ENCODE assay signal across 17 mouse cellular contexts in the genomic region with DNA sequence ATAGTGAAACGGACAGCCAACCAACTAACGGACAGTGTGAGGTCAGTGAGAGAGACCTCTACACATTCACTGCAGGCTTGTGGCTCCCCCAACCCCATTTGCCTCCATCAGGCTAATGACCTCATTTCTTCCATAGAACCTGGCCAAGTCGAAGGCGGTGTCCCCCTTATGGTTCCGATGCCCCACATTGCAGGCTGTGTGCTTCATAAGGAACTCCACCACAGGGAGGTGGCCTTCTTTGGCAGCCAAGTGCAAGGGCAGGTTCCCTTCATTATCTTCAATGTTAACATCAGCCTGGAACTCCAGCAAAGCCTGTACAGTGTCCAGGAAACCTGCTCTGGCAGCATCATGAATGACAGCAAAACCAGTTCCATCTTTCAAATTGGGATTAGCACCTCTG. TPM values are rescaled to one million over a fixed set of nuclear protein-coding genes. Genes with fewer than 3 reads are reported as not detected.
DNase-seq lines count a peak whose midpoint lies in the region; ATAC-seq lines count a peak whose summit lies in the region.
"Had no signal": no experiment of that assay in that cellular context is flagged by ENCODE, and none has a peak within 500 bp of the region (broad histone marks: within the 10 kb centered on the region; RNA-seq: fewer than 3 reads in every experiment).

No protein-coding gene starts in this region.

- H3K36me3 ChIP-seq in heart, embryonic 12.5 days: no peaks in the 10 kb centered on the region
- H3K36me3 ChIP-seq in midbrain, embryonic 10.5 days: no peaks in the 10 kb centered on the region
- no peaks in the 10 kb centered on the region for H3K36me3 ChIP-seq in midbrain, embryonic 13.5 days
- H3K36me3 ChIP-seq: intestine, embryonic 15.5 days; midbrain, embryonic 12.5 days had no signal

- H3K4me1 ChIP-seq in heart, embryonic 12.5 days (replicated peaks): peaks cover 19% of the 10 kb centered on the region
- H3K4me1 ChIP-seq in midbrain, embryonic 10.5 days: peaks cover 28% of the 10 kb centered on the region
- H3K4me1 ChIP-seq in midbrain, embryonic 13.5 days (replicated peaks): peaks cover 30% of the 10 kb centered on the region

- ATAC-seq in heart, embryonic 12.5 days (ENCODE audit: insufficient number of reproducible peaks, low FRiP score): no peak
- ATAC-seq in midbrain, embryonic 13.5 days: no peak
- ATAC-seq: CD4-positive, CD25-positive, alpha-beta regulatory T cell, adult 4 months; forebrain, embryonic 16.5 days; intestine, embryonic 15.5 days; lung, postnatal 0 days; Patski had no signal

- peak; percentile 94 for DNase-seq in heart, adult 11 months
- peak; percentile 34 for DNase-seq in midbrain, embryonic 10.5 days (ENCODE audit: low spot score)
- DNase-seq in Muller cell, postnatal 12 days (ENCODE audit: inconsistent ontology term): peak; percentile 62
- DNase-seq in heart, postnatal 4 days: peak; percentile 22
- DNase-seq in B cell, adult 2 months: no peak
- DNase-seq: cerebellum, adult 11 months; liver, embryonic 13.5 days; spleen, adult 18-20 months had no signal

- H3K4me2 ChIP-seq in heart, embryonic 12.5 days: no peak overlapping the region
- H3K4me2 ChIP-seq in midbrain, embryonic 13.5 days (replicated peaks): no peak overlapping the region
- H3K4me2 ChIP-seq: intestine, embryonic 15.5 days; liver, embryonic 13.5 days; midbrain, embryonic 12.5 days had no signal

- 26% methylated on average over 5 of the region's 5 CpGs for WGBS in heart, embryonic 12.5 days
- WGBS in midbrain, embryonic 10.5 days: 2% methylated on average over 5 of the region's 5 CpGs
- WGBS in midbrain, embryonic 13.5 days: 15% methylated on average over 5 of the region's 5 CpGs

- H3K9ac ChIP-seq in heart, embryonic 12.5 days: no peak overlapping the region
- no peak overlapping the region for H3K9ac ChIP-seq in midbrain, embryonic 13.5 days (replicated peaks)
- H3K9ac ChIP-seq: intestine, embryonic 15.5 days; liver, embryonic 13.5 days; midbrain, embryonic 12.5 days had no signal

- H3K27me3 ChIP-seq in heart, embryonic 12.5 days (replicated peaks): peaks cover 50% of the 10 kb centered on the region
- H3K27me3 ChIP-seq in midbrain, embryonic 10.5 days (ENCODE audit: low read depth, poor library complexity, severe bottlenecking): peaks cover 100% of the 10 kb centered on the region
- peaks cover 77% of the 10 kb centered on the region for H3K27me3 ChIP-seq in midbrain, embryonic 13.5 days
- H3K27me3 ChIP-seq: Patski had no signal

- no peaks in the 10 kb centered on the region for H3K9me3 ChIP-seq in heart, embryonic 12.5 days (replicated peaks)
- no peaks in the 10 kb centered on the region for H3K9me3 ChIP-seq in midbrain, embryonic 10.5 days (replicated peaks)
- H3K9me3 ChIP-seq in midbrain, embryonic 13.5 days: no peaks in the 10 kb centered on the region
- H3K9me3 ChIP-seq: intestine, embryonic 15.5 days; liver, embryonic 13.5 days; midbrain, embryonic 12.5 days had no signal

- H3K27ac ChIP-seq in heart, embryonic 12.5 days (ENCODE audit: poor library complexity, severe bottlenecking): no peak overlapping the region
- no peak overlapping the region for H3K27ac ChIP-seq in midbrain, embryonic 10.5 days (replicated peaks)
- no peak overlapping the region for H3K27ac ChIP-seq in midbrain, embryonic 13.5 days
- H3K27ac ChIP-seq: intestine, embryonic 15.5 days; liver, embryonic 13.5 days; midbrain, embryonic 12.5 days; stomach, postnatal 0 days had no signal

- no peak overlapping the region for H3K4me3 ChIP-seq in heart, embryonic 12.5 days
- H3K4me3 ChIP-seq in midbrain, embryonic 10.5 days: no peak overlapping the region
- H3K4me3 ChIP-seq in midbrain, embryonic 13.5 days (replicated peaks): no peak overlapping the region
- H3K4me3 ChIP-seq: intestine, embryonic 15.5 days; liver, embryonic 13.5 days; midbrain, embryonic 12.5 days had no signal

RNA-seq across cellular contexts. Expression of a gene that starts 5.8 kb away (rescaled TPM):
- 11.6 and 13.2 TPM in 2 replicates for polyA plus RNA-seq in heart, embryonic 12.5 days (2016; fragmentation: Nextera tagmentation; extraction: Ambion mirVana)
- 4.0 and 4.1 TPM in 2 replicates for polyA plus RNA-seq in midbrain, embryonic 10.5 days (2016; fragmentation: Nextera tagmentation; extraction: Ambion mirVana)
- polyA plus RNA-seq in midbrain, embryonic 13.5 days (2015; fragmentation: Nextera tagmentation; extraction: Ambion mirVana): 2.3 and 5.7 TPM in 2 replicates
- total RNA-seq in heart, postnatal 4 days (2021): 10 to 100 TPM; 61.2 to 65.6 TPM

RNA-seq across cellular contexts. Expression of a gene that starts 15.2 kb away (rescaled TPM):
- 29.2 and 31.5 TPM in 2 replicates for polyA plus RNA-seq in heart, embryonic 12.5 days (2016; fragmentation: Nextera tagmentation; extraction: Ambion mirVana)
- 28.7 and 30.5 TPM in 2 replicates for polyA plus RNA-seq in midbrain, embryonic 10.5 days (2016; fragmentation: Nextera tagmentation; extraction: Ambion mirVana)
- 29.2 and 32.9 TPM in 2 replicates for polyA plus RNA-seq in midbrain, embryonic 13.5 days (2015; fragmentation: Nextera tagmentation; extraction: Ambion mirVana)
- total RNA-seq in heart, postnatal 4 days (2021): 10 to 100 TPM; 34.0 to 34.6 TPM

Comparison
In these comparisons a context has a peak if more than half of its experiments do, and no peak if none do; other contexts are left out.
1. DNase-seq: peak in heart, adult 11 months (single experiment), midbrain, embryonic 10.5 days (single experiment), Muller cell, postnatal 12 days (single experiment) and heart, postnatal 4 days (single experiment); none in B cell, adult 2 months (0 of 2).